Mouse (Mus musculus) activated CD4-positive, CD25-positive, alpha-beta regulatory T cell, adult 9 weeks (primary cell): ENCODE data around the gene Ythdf1. TPM values are rescaled to one million over a fixed set of nuclear protein-coding genes. Genes with fewer than 3 reads are reported as not detected.

ENCODE experiments used
- polyA plus RNA-seq: library from polyadenylated mRNA; unstranded; fragments of 100-300 nt; shearing (Covaris generic); gene quantifications from one replicate; pipeline ENCODE4 v1.2.1, GENCODE M21; 2017

The Ythdf1 gene
- polyA plus RNA-seq = 5.7 TPM

GRCm38 (mm10) chr2:180920810-180921400 lies at the start of gene Ythdf1:
Gene Ythdf1 (minus strand): TSS chr2:180920949.

GRCm38 (mm10) chr2:180967010-180967763 lies 46.4 kb upstream of the Ythdf1 start, which contains the start of gene Arfgap1:
Gene Arfgap1 (plus strand): TSS chr2:180967225.

GRCm38 (mm10) chr2:180954061-180955047 lies 33.6 kb upstream of the Ythdf1 start, which contains the start of gene Nkain4:
Gene Nkain4 (minus strand): TSS chr2:180954699.

GRCm38 (mm10) chr2:180928723-180929122 lies 8.0 kb upstream of the Ythdf1 start, which contains the start of gene Birc7:
Gene Birc7 (plus strand): TSS chr2:180929023.

Other genes starting within 250 kb of the Ythdf1 start
- gene Dido1, start 210.9 kb downstream of the Ythdf1 start, polyA plus RNA-seq = 78.7 TPM
- gene Gid8, start 210.8 kb downstream of the Ythdf1 start, polyA plus RNA-seq = 30.5 TPM
- gene Slc17a9, start 195.7 kb downstream of the Ythdf1 start, polyA plus RNA-seq = 81.8 TPM
- gene Bhlhe23, start 144.0 kb downstream of the Ythdf1 start, polyA plus RNA-seq = not detected
- not detected for gene Birc7, start 8.1 kb upstream of the Ythdf1 start, polyA plus RNA-seq
- gene Nkain4, start 33.8 kb upstream of the Ythdf1 start, polyA plus RNA-seq = not detected
- gene Arfgap1, start 46.3 kb upstream of the Ythdf1 start, polyA plus RNA-seq = 81.9 TPM
- gene Col20a1, start 65.6 kb upstream of the Ythdf1 start, polyA plus RNA-seq = 1.8 TPM
- not detected for gene Chrna4, start 122.6 kb upstream of the Ythdf1 start, polyA plus RNA-seq
- gene Kcnq2, start 214.4 kb upstream of the Ythdf1 start, polyA plus RNA-seq = not detected
- gene Eef1a2, start 236.1 kb upstream of the Ythdf1 start, polyA plus RNA-seq = not detected